Mouse (Mus musculus): ENCODE results near the gene Ccdc13. TPM values are rescaled to one million over a fixed set of nuclear protein-coding genes. Genes with fewer than 3 reads are reported as not detected.

The Ccdc13 gene
- total RNA-seq (2022) = 10 to 100 TPM in 1 of 4 experiments, 1 to 10 TPM in 3; 4.3 to 10.7 (median 9.4) TPM

- DNase-seq (ENCODE audit: low spot score in 2 of 2) = peak; percentile 73 to 85
Observed at GRCm38 (mm10) chr9:121838829-121839621, at the start of gene Ccdc13. Gene Ccdc13 (minus strand): TSS chr9:121839461.

DNA sequence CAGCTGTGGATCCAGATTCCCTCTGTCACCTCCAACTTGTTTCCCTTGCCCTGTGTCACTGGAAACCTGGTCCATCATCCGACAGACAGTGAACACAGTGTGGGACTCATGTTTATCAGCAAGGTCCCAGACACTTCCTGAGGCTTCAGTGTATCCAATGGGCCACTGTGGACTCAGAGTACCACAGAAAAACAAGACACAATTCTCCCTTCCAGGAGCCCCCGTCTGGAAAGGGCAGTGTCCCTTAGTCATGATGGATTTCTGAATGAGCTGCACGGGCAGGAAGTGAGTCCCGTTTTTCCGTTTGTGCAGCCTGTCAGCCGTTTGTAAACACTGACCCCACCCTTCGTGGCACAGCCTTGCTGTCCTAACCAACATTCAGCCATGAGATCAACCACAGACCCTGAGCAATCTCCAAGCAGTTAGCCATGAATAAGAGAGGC, 42.8 kb upstream of the Ccdc13 start:
- DNase-seq (ENCODE audit: low spot score in 2 of 2) = no peak

DNA sequence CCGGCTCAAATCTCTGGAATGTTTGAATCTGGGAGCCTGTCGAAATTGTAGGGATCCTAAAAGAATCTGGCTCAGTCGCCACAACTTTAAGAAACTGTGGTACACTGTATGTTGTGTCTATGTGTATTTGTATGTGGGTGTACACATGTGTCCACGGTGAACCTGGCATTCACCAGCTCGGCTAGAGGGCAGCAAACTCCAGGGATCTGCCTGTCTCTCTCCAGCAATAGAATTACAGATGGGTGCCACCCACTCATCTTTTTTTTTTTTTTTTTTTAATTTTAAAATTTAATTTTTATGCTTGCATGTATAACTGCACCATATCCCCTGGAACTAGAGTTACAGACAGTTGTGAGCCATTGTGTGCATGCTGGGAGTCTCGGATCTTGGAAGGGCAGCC, 42.0 kb upstream of the Ccdc13 start:
- peak in 1 of 2 experiments; percentile 33 for DNase-seq (ENCODE audit: low spot score in 2 of 2)

- DNase-seq (ENCODE audit: low spot score in 2 of 2) = peak in 1 of 2 experiments; percentile 70
Observed at GRCm38 (mm10) chr9:121880840-121881239, 41.6 kb upstream of the Ccdc13 start.

DNA sequence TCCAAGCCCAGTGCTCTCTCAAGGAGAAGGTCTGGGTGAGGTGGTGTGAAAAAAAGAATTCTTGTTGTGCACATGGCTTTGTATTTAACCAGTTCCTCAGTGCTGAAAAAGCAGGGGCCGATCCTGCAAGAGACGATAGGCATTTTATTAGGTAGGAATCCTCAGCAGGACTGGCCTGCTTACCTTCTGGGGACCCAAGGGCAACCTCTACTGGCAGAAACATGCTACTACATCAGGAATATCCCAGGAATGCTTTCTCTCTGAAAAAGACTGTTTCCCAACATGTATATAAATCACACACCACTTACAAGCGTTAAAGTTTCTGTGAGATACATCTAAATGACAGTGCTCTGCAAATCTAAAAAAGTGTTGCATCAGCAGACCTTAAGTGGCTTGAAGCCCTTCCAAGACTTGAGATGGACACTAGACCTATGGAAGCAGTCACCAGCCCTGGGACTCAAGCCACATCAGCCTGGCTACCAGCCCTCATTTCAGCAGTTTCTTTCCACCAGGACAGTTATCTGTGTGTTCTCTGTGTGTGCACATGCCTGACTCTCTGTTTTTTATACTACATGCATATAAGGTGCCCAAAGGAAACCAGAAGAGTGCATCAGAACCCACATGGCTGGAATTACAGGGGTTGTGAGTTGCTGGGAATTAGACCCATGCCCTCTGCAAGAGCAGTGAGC, 37.9 kb upstream of the Ccdc13 start:
- peak in 1 of 2 experiments; percentile 69 for DNase-seq (ENCODE audit: low spot score in 2 of 2)

DNA sequence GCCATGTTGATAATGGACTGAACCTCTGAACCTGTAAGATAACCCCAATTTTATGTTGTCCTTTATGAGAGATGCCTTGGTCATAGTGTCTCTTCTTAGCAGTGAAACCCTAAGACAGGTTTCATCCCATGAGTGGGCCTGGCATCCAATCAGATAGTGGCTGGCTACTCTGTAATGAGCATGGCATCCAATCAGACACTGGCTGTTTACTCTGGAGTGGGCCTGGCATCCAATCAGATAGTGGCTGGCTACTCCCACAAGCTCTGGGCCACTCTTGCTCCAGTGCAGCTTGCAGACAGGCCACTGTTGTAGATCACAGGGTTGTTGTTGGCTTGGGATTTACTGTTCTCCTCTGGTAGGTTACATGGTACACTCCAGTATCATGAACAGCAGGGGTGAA, 34.3 kb upstream of the Ccdc13 start:
- no peak for DNase-seq (ENCODE audit: low spot score in 2 of 2)

DNA sequence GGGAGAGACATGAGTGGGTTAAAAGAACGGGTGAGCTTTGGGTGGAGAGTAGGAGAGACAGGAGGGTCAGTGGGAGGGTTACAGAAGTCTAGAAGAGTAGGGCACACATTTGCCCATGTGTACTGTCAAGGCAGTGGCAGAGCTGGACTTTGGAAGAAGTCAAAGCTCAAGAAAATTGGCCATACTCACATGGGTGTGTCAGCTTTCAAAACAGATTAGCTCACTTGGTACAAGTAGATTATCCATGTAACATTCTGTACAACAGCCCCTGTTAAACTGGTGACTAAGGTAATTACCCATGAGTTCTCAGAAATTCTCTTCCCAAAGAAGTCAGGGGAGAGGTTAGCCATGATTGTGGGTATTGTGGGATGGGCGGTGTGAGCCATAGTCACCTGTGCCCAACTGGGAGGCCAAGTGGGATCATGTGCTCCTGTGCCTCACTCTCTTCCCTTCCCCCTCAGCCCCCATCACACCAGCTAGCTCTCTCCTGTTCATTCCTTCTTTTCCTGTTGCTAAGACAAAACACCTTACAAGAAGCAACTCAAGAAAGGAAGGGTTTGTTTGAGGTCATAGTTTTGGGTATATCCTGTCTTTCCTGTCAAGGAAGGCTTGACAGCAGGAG, 32.9 kb upstream of the Ccdc13 start:
- DNase-seq (ENCODE audit: low spot score in 2 of 2) = no peak

DNA sequence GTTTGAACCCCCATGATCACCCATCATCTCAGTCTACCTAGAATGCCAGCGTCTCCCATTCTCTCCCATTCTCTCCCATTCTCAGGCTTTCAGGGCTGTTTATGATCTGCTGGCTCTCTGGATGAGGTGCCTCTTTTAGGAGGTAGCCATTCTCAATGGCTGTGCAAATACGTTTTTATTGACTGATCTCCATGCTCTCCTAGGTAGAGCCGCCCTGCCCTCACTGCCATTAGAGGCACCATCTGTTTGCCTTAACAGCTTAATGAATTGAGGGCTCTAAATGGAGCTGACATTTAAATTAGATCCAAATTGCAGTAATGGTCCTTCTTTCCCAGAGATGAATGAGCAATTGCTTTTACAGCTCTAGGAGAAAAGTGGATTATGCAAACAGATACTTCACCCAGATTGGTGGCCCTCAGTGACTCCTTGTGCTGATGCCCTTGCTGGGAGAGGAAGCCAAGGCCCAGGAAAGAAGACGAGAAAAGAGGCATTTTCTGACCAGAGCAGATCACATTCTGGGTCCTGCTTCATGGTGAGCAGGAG, 30.8 kb upstream of the Ccdc13 start:
- no peak for DNase-seq (ENCODE audit: low spot score in 2 of 2)

- no peak for DNase-seq (ENCODE audit: low spot score in 2 of 2)
Observed at GRCm38 (mm10) chr9:121869432-121869831, 30.2 kb upstream of the Ccdc13 start.

GRCm38 (mm10) chr9:121868236-121868635, 29.0 kb upstream of the Ccdc13 start:
- DNase-seq (ENCODE audit: low spot score in 2 of 2) = no peak

GRCm38 (mm10) chr9:121867632-121868031, 28.4 kb upstream of the Ccdc13 start:
- no peak for DNase-seq (ENCODE audit: low spot score in 2 of 2)

DNA sequence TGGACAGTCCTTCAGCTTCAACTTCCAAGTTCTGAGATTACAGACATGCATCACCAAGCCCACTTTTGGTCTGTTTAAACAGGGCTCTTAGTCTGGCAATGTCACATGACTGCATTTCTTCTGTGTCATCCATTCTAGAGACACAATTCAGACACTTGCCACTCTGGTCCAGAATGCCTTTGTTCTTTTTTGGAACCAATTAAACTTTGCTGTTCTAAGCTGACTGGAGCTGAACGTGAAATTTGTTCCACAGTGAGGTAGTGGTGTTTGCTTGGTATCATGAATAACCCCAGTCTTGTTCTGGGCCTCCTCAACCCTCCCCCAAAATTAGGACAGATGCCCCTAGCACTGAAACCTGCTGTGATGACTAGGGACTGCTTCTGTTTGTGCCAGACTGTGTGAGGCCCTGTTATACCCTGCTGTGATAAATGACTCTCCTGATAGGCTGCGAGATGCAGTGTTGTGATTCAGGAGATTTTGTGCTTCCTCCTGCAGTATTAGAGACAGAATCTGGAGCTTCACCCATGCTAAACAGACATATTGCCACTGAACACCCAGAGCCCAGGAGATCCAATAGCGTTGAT, 26.3 kb upstream of the Ccdc13 start:
- no peak for DNase-seq (ENCODE audit: low spot score in 2 of 2)

GRCm38 (mm10) chr9:121864837-121865236, 25.6 kb upstream of the Ccdc13 start:
- no peak for DNase-seq (ENCODE audit: low spot score in 2 of 2)

DNA sequence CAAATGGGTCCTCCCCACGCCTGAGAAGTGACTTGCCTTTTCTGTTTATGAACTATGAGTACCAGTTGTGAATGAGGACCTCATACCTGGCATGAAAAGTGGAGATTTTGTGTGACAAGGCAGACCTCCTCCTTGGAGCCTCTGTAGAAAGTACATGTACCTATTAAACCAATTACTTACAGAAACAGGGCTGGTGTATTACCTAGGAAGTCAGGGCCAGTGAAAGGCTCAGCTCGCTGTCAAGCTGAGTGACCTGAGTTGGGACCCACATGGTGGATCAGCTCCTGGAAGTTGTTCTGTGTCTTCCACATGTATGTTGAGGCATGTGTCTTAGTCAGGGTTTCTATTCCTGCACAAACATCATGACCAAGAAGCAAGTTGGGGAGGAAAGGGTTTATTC, 21.7 kb upstream of the Ccdc13 start:
- DNase-seq (ENCODE audit: low spot score in 2 of 2) = no peak

- no peak for DNase-seq (ENCODE audit: low spot score in 2 of 2)
Observed at GRCm38 (mm10) chr9:121859345-121859744, 20.1 kb upstream of the Ccdc13 start.

- no peak for DNase-seq (ENCODE audit: low spot score in 2 of 2)
Observed at GRCm38 (mm10) chr9:121858153-121858488, 18.9 kb upstream of the Ccdc13 start, which contains the start of gene Higd1a. Gene Higd1a (minus strand): TSS chr9:121858362.

DNA sequence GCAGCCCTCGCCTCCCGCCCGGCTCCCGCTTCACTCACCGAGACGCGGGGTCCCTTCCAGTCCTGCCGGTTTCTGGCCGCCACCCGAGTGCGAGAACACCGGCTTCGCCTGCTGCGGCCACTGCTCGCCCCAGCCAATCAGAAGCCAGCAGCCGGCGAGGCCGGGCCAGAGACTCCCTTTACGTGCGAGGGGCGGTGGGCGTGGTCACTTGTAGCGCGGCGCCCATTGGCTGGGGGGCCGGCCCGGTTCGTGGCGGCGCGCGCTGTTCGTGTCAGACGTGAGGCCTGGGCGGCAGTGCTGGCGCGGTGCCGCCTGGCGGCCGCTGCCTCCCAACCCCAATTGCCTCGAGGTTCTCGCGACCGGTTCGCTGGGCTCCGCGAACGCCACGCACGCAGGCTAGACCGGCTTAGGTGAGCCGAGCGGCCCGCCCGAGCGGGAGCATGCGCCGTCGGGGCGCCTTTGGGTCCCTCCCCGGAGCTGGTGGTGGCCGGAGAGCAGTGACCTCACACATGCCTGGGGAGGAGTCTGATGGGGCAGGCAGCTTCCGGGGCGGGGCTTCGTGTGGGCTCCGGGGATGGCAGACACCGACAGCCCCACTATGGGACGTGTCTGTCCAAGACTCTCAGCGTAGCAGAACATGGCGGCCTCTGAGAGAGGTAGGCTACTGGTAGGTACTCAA, 18.4 kb upstream of the Ccdc13 start:
- DNase-seq (ENCODE audit: low spot score in 2 of 2) = peak; percentile 96 to 97

- no peak for DNase-seq (ENCODE audit: low spot score in 2 of 2)
Observed at GRCm38 (mm10) chr9:121856649-121857416, 17.6 kb upstream of the Ccdc13 start.

GRCm38 (mm10) chr9:121854246-121854645, 15.0 kb upstream of the Ccdc13 start:
- no peak for DNase-seq (ENCODE audit: low spot score in 2 of 2)

DNA sequence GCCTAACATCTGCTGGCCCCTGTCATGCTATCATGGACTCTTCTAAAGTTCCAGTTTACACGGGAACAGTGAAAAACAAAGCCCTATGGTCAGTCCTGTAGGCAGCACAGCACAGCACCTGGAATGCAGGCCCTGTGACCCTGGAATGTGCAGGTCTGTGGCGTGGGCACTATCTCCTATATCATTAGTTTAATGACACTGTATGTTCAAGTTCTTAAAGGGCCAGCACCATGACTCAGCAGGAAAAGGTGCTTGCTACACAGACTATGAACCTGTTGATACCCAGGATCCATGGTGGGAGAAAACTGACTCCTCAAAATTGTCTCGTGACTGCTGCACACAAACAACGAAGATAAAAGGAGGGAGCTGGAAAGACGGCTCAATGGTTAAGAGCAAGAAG, 8.6 kb upstream of the Ccdc13 start:
- DNase-seq (ENCODE audit: low spot score in 2 of 2) = no peak
